Mouse (Mus musculus) lung, embryonic 15.5 days (tissue): ENCODE results near the gene Cav1. TPM values are rescaled to one million over a fixed set of nuclear protein-coding genes. Genes with fewer than 3 reads are reported as not detected.

Source experiments
- ATAC-seq: fragments of 200-750 bp; cut with Nextera tagmentation; 2 replicates; pipeline ENCODE4 v1.8.0; 2017; ENCODE audit warnings: moderate number of reproducible peaks, borderline replicate concordance; ENCODE audit not compliant: low FRiP score, low TSS enrichment; ENCODE audit errors: extremely low read depth
- H3K27ac ChIP-seq: fragments of 300-500 bp; sonication (generic); 2 replicates; pipeline ENCODE4 v1.5.1; 2015; ENCODE audit warnings: moderate library complexity, mild to moderate bottlenecking, inconsistent platforms
- H3K27me3 ChIP-seq: fragments of 300-500 bp; sonication (generic); 2 replicates; pipeline ENCODE4 v1.6.1; 2015; ENCODE audit warnings: inconsistent platforms
- H3K36me3 ChIP-seq: fragments of 300-500 bp; sonication (generic); 2 replicates; pipeline ENCODE4 v1.6.1; 2015; ENCODE audit warnings: inconsistent platforms
- H3K4me1 ChIP-seq: fragments of 300-500 bp; sonication (generic); 2 replicates; pipeline ENCODE4 v1.6.1; 2015; ENCODE audit warnings: inconsistent platforms
- H3K4me2 ChIP-seq: fragments of 300-500 bp; sonication (generic); 2 replicates; pipeline ENCODE4 v1.6.1; 2015; ENCODE audit warnings: inconsistent platforms, mild to moderate bottlenecking, moderate library complexity
- H3K4me3 ChIP-seq: fragments of 300-500 bp; sonication (generic); 2 replicates; pipeline ENCODE4 v1.5.1; 2015; ENCODE audit warnings: mild to moderate bottlenecking, inconsistent platforms
- H3K9ac ChIP-seq: fragments of 300-500 bp; sonication (generic); 2 replicates; pipeline ENCODE4 v1.6.1; 2015; ENCODE audit warnings: inconsistent platforms
- H3K9me3 ChIP-seq: fragments of 300-500 bp; sonication (generic); 2 replicates; pipeline ENCODE4 v1.6.1; 2016; ENCODE audit warnings: inconsistent platforms
- WGBS: fragments of 180-500 bp; shearing (Covaris S2); methylation state at CpG from one replicate; pipeline ENCODE4 v1.1.7; 2015; 5-methylcytosine and 5-hydroxymethylcytosine counted together
- polyA plus RNA-seq: library from polyadenylated mRNA; unstranded; fragments of >200 nt; fragmentation: Nextera tagmentation; extraction: Ambion mirVana; gene quantifications from 2 replicates; pipeline ENCODE4 v1.2.1, GENCODE M21; 2015

Cav1 gene
- polyA plus RNA-seq, 1 experiment from 2014 or later = 528 TPM

- no peaks in the 10 kb centered on the region for H3K36me3 ChIP-seq
- peaks cover 3% of the 10 kb centered on the region; the same call in 1 of the 2 replicates for H3K4me1 ChIP-seq
- 47% methylated on average over 11 of the region's 11 CpGs for WGBS
- no peak for ATAC-seq
- no peaks in the 10 kb centered on the region for H3K27me3 ChIP-seq
- H3K4me2 ChIP-seq = no peak overlapping the region
- H3K27ac ChIP-seq = no peak overlapping the region
- H3K9me3 ChIP-seq = no peaks in the 10 kb centered on the region
- no peak overlapping the region for H3K4me3 ChIP-seq
- H3K9ac ChIP-seq = no peak overlapping the region
Measured at GRCm38 (mm10) chr6:17327216-17327615, 21.1 kb downstream of the Cav1 start.

- Histone ChIP-seq H3K27me3 (no peaks in the 10 kb centered on the region), H3K4me3 (no peak overlapping the region), H3K4me1 (peaks cover 3% of the 10 kb centered on the region; the same call in 1 of the 2 replicates), H3K9ac (no peak overlapping the region), H3K36me3 (no peaks in the 10 kb centered on the region), H3K9me3 (no peaks in the 10 kb centered on the region), H3K27ac (no peak overlapping the region), H3K4me2 (no peak overlapping the region)
- ATAC-seq = peak; percentile 46; the same call in 1 of the 2 replicates
- 32% methylated on average over 3 of the region's 3 CpGs for WGBS
Measured at GRCm38 (mm10) chr6:17329801-17330200, 23.7 kb downstream of the Cav1 start.

DNA sequence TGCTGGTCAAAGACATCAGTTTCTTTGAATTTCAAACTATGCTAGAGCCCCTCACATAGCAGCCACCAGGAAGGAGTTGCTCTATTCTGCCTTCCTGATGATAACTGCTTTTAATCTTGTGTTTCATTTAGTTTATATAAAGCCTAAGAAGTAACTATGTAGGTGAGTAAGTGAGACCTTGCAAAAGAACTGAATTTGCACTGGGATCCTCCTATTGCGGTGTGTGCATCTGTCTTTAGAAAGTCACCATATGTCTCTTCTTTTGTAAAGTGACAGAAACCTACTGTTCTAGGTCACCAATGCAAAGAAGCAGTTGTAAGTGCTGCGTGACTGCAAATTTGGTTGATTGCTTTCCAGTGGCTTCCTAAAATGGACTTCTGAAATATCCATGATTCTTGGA is 31.6 kb downstream of the Cav1 start:
- 81% methylated on average over 2 of the region's 2 CpGs for WGBS
- no peak for ATAC-seq
- Histone ChIP-seq H3K9ac (no peak overlapping the region), H3K4me3 (no peak overlapping the region), H3K4me2 (no peak overlapping the region), H3K27ac (no peak overlapping the region), H3K4me1 (no peaks in the 10 kb centered on the region), H3K9me3 (no peaks in the 10 kb centered on the region), H3K36me3 (no peaks in the 10 kb centered on the region), H3K27me3 (no peaks in the 10 kb centered on the region)

DNA sequence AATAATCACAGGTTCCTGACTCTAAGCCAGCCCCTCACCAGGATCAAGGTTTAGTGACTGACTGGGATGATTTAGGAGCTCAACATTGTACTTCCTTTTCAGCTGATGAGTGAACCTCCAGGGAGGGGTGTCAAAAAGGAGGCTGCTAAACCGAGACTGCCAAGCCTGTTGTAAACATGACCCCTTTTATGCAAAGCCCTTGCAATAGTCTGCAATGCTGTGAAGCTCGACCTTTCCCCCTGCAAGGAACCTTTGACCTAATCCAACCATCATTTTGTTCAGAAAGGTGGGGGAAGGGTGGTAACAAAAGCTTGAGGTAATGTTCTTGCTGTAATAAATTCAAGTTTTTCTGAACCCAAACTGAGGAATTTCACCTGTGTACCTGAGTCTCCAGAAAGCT is 34.3 kb downstream of the Cav1 start:
- no peak for ATAC-seq
- no peaks in the 10 kb centered on the region for H3K27me3 ChIP-seq
- 10% methylated on average over 2 of the region's 2 CpGs for WGBS
- no peak overlapping the region for H3K4me2 ChIP-seq
- H3K4me1 ChIP-seq = no peaks in the 10 kb centered on the region
- no peaks in the 10 kb centered on the region for H3K36me3 ChIP-seq
- no peak overlapping the region for H3K9ac ChIP-seq
- no peak overlapping the region for H3K27ac ChIP-seq
- H3K9me3 ChIP-seq = no peaks in the 10 kb centered on the region
- no peak overlapping the region for H3K4me3 ChIP-seq

GRCm38 (mm10) chr6:17348011-17348410 is 41.9 kb downstream of the Cav1 start:
- Histone ChIP-seq H3K4me2 (no peak overlapping the region), H3K9ac (no peak overlapping the region), H3K27me3 (no peaks in the 10 kb centered on the region), H3K4me1 (no peaks in the 10 kb centered on the region), H3K36me3 (no peaks in the 10 kb centered on the region), H3K4me3 (no peak overlapping the region), H3K27ac (no peak overlapping the region), H3K9me3 (no peaks in the 10 kb centered on the region)
- WGBS = 72% methylated on average over 3 of the region's 3 CpGs
- ATAC-seq = no peak

- 77% methylated on average over 5 of the region's 5 CpGs for WGBS
- no peak for ATAC-seq
- no peak overlapping the region for H3K27ac ChIP-seq
- no peaks in the 10 kb centered on the region for H3K36me3 ChIP-seq
- H3K27me3 ChIP-seq = no peaks in the 10 kb centered on the region
- H3K4me3 ChIP-seq = no peak overlapping the region
- no peaks in the 10 kb centered on the region for H3K4me1 ChIP-seq
- no peaks in the 10 kb centered on the region for H3K9me3 ChIP-seq
- no peak overlapping the region for H3K4me2 ChIP-seq
- H3K9ac ChIP-seq = no peak overlapping the region
Measured at GRCm38 (mm10) chr6:17350803-17351202, 44.7 kb downstream of the Cav1 start.

GRCm38 (mm10) chr6:17358896-17359690 is 53.0 kb downstream of the Cav1 start:
- H3K9me3 ChIP-seq = no peaks in the 10 kb centered on the region
- no peak overlapping the region for H3K4me3 ChIP-seq
- H3K36me3 ChIP-seq = no peaks in the 10 kb centered on the region
- H3K27me3 ChIP-seq = no peaks in the 10 kb centered on the region
- H3K9ac ChIP-seq = no peak overlapping the region
- ATAC-seq = no peak
- H3K27ac ChIP-seq = no peak overlapping the region
- WGBS = 14% methylated on average over 6 of the region's 6 CpGs
- H3K4me1 ChIP-seq = no peaks in the 10 kb centered on the region
- H3K4me2 ChIP-seq = no peak overlapping the region

- no peak for ATAC-seq
- H3K9ac ChIP-seq = no peak overlapping the region
- H3K27me3 ChIP-seq = no peaks in the 10 kb centered on the region
- H3K4me3 ChIP-seq = no peak overlapping the region
- WGBS = 37% methylated on average over 3 of the region's 3 CpGs
- no peak overlapping the region for H3K4me2 ChIP-seq
- no peaks in the 10 kb centered on the region for H3K9me3 ChIP-seq
- H3K36me3 ChIP-seq = no peaks in the 10 kb centered on the region
- H3K4me1 ChIP-seq = no peaks in the 10 kb centered on the region
- H3K27ac ChIP-seq = no peak overlapping the region
Measured at GRCm38 (mm10) chr6:17362771-17363170, 56.6 kb downstream of the Cav1 start.

- no peaks in the 10 kb centered on the region for H3K9me3 ChIP-seq
- no peak for ATAC-seq
- WGBS = 75% methylated on average over 17 of the region's 17 CpGs
- H3K27ac ChIP-seq = no peak overlapping the region
- H3K36me3 ChIP-seq = no peaks in the 10 kb centered on the region
- no peak overlapping the region for H3K4me3 ChIP-seq
- no peak overlapping the region for H3K4me2 ChIP-seq
- H3K9ac ChIP-seq = no peak overlapping the region
- H3K4me1 ChIP-seq = no peaks in the 10 kb centered on the region
- H3K27me3 ChIP-seq = no peaks in the 10 kb centered on the region
Measured at GRCm38 (mm10) chr6:17363446-17364179, 57.5 kb downstream of the Cav1 start.

DNA sequence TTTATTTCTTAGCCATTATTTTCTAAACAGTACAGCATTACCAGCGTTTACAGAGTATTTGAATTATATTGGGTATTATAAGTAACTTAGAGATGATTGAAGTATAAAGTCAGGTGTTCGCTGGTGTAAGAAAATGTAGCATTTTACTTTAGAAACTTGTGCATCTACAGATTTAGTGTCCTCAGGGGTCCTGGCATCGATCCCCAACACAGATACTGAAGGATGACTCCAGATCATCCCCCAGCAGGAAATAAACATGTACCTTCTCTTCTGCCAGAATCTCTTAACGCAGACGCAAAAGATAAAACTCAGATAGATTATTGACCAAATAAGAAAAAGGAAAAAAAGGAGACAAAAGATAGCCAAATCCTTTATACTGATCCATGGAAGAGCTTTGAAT is 68.2 kb downstream of the Cav1 start:
- H3K4me3 ChIP-seq = no peak overlapping the region
- no peak overlapping the region for H3K27ac ChIP-seq
- ATAC-seq = no peak
- no peak overlapping the region for H3K4me2 ChIP-seq
- H3K27me3 ChIP-seq = no peaks in the 10 kb centered on the region
- no peaks in the 10 kb centered on the region for H3K9me3 ChIP-seq
- WGBS = 80% methylated on average over 5 of the region's 5 CpGs
- H3K9ac ChIP-seq = no peak overlapping the region
- H3K4me1 ChIP-seq = no peaks in the 10 kb centered on the region
- no peaks in the 10 kb centered on the region for H3K36me3 ChIP-seq

GRCm38 (mm10) chr6:17377371-17377770 is 71.2 kb downstream of the Cav1 start:
- Histone ChIP-seq H3K4me3 (no peak overlapping the region), H3K27ac (no peak overlapping the region), H3K9me3 (no peaks in the 10 kb centered on the region), H3K36me3 (no peaks in the 10 kb centered on the region), H3K4me2 (no peak overlapping the region), H3K27me3 (no peaks in the 10 kb centered on the region), H3K9ac (no peak overlapping the region), H3K4me1 (no peaks in the 10 kb centered on the region)
- no peak for ATAC-seq
- 40% methylated on average over 2 of the region's 2 CpGs for WGBS

DNA sequence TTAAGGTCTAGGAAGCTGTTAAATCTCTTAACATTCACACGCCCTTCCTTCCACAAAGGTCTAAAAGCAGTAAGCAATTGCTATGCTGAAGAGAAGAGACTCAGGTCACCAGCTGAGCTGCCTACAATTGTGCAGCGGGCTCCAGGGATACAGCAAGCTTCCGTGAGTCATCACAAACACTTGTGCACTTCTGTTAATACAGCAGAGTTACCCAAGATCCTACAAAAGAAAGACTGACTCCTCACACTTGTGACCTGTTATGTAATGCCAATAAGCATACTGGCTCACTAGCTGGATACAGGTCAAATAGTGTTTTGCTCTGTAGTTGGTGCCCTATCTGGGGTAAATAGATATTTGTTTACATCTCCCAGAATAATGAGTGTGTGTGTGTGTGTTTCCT is 74.0 kb downstream of the Cav1 start:
- Histone ChIP-seq H3K27me3 (no peaks in the 10 kb centered on the region), H3K4me3 (no peak overlapping the region), H3K9ac (no peak overlapping the region), H3K36me3 (no peaks in the 10 kb centered on the region), H3K4me1 (no peaks in the 10 kb centered on the region), H3K9me3 (no peaks in the 10 kb centered on the region), H3K27ac (no peak overlapping the region), H3K4me2 (no peak overlapping the region)
- 77% methylated on average over 3 of the region's 3 CpGs for WGBS
- ATAC-seq = no peak
